Mouse (Mus musculus) intestine, embryonic 16.5 days (tissue): Measurements from ENCODE around the gene Lmna. TPM values are rescaled to one million over a fixed set of nuclear protein-coding genes. Genes with fewer than 3 reads are reported as not detected.

Experiments
- ATAC-seq: fragments of 200-750 bp; cut with Nextera tagmentation; 2 replicates; pipeline ENCODE4 v1.8.0; 2017; ENCODE audit warnings: moderate TSS enrichment, moderate library complexity
- H3K27ac ChIP-seq: fragments of 300-500 bp; sonication (generic); 2 replicates; pipeline ENCODE4 v1.5.1; 2014; ENCODE audit warnings: mild to moderate bottlenecking, low read length
- H3K27me3 ChIP-seq: fragments of 300-500 bp; sonication (generic); replicated peaks from 2 replicates; pipeline ENCODE4 v1.6.1; 2014; ENCODE audit warnings: low read length, control low read depth, mixed read lengths; ENCODE audit not compliant: control insufficient read depth, insufficient read depth
- H3K36me3 ChIP-seq: fragments of 300-500 bp; sonication (generic); 2 replicates; pipeline ENCODE4 v1.6.1; 2014; ENCODE audit warnings: low read length, control low read depth; ENCODE audit not compliant: control insufficient read depth, insufficient read depth
- H3K4me1 ChIP-seq: fragments of 300-500 bp; sonication (generic); 2 replicates; pipeline ENCODE4 v1.6.1; 2014; ENCODE audit warnings: low read length, control low read depth, mixed read lengths; ENCODE audit not compliant: control insufficient read depth, insufficient read depth
- H3K4me2 ChIP-seq: fragments of 300-500 bp; sonication (generic); 2 replicates; pipeline ENCODE4 v1.6.1; 2014; ENCODE audit warnings: low read depth, low read length, control low read depth
- H3K4me3 ChIP-seq: fragments of 300-500 bp; sonication (generic); 2 replicates; pipeline ENCODE4 v1.5.1; 2014; ENCODE audit warnings: mild to moderate bottlenecking, low read length
- H3K9ac ChIP-seq: fragments of 300-500 bp; sonication (generic); 2 replicates; pipeline ENCODE4 v1.6.1; 2014; ENCODE audit warnings: low read depth, low read length
- H3K9me3 ChIP-seq: fragments of 300-500 bp; sonication (generic); 2 replicates; pipeline ENCODE4 v1.6.1; 2016; ENCODE audit warnings: low read length, control low read depth; ENCODE audit not compliant: control insufficient read depth
- WGBS: fragments of 180-500 bp; shearing (Covaris S2); extraction: QIAGEN DNeasy Blood & Tissue Kit; methylation state at CpG from one replicate; pipeline ENCODE4 v1.1.7; 2014; 5-methylcytosine and 5-hydroxymethylcytosine counted together
- polyA plus RNA-seq: library from polyadenylated mRNA; unstranded; fragments of >200 nt; fragmentation: Nextera tagmentation; extraction: Ambion mirVana; gene quantifications from 2 replicates; pipeline ENCODE4 v1.2.1, GENCODE M21; 2015

The Lmna gene
- polyA plus RNA-seq, 1 experiment from 2014 or later = 127 TPM

GRCm38 (mm10) chr3:88499580-88499979 is 10.2 kb downstream of the Lmna start:
- H3K4me1 ChIP-seq = peaks cover 38% of the 10 kb centered on the region
- no peak for ATAC-seq
- no peaks in the 10 kb centered on the region for H3K27me3 ChIP-seq
- H3K4me2 ChIP-seq = no peak overlapping the region
- H3K9ac ChIP-seq = no peak overlapping the region
- no peaks in the 10 kb centered on the region for H3K9me3 ChIP-seq
- H3K4me3 ChIP-seq = no peak overlapping the region
- WGBS = 77% methylated on average over 4 of the region's 4 CpGs
- H3K27ac ChIP-seq = no peak overlapping the region
- H3K36me3 ChIP-seq = no peaks in the 10 kb centered on the region

GRCm38 (mm10) chr3:88495741-88496415 is 13.9 kb downstream of the Lmna start:
- Histone ChIP-seq H3K4me3 (no peak overlapping the region), H3K27ac (no peak overlapping the region; the same call in 1 of the 2 replicates), H3K9me3 (no peaks in the 10 kb centered on the region), H3K4me2 (no peak overlapping the region), H3K36me3 (no peaks in the 10 kb centered on the region), H3K9ac (peak overlapping the region; percentile 35; the same call in 1 of the 2 replicates), H3K27me3 (no peaks in the 10 kb centered on the region), H3K4me1 (peaks cover 47% of the 10 kb centered on the region)
- ATAC-seq = no peak
- WGBS = 78% methylated on average over 10 of the region's 10 CpGs

GRCm38 (mm10) chr3:88494836-88495628 is 14.7 kb downstream of the Lmna start:
- no peak overlapping the region for H3K4me2 ChIP-seq
- WGBS = 49% methylated on average over 9 of the region's 9 CpGs
- ATAC-seq = no peak
- H3K36me3 ChIP-seq = no peaks in the 10 kb centered on the region
- H3K27me3 ChIP-seq = no peaks in the 10 kb centered on the region
- peak overlapping the region; percentile 65 for H3K27ac ChIP-seq
- peaks cover 50% of the 10 kb centered on the region for H3K4me1 ChIP-seq
- H3K9me3 ChIP-seq = no peaks in the 10 kb centered on the region
- H3K9ac ChIP-seq = peak overlapping the region; percentile 38
- H3K4me3 ChIP-seq = no peak overlapping the region

GRCm38 (mm10) chr3:88493706-88494582 is 15.8 kb downstream of the Lmna start:
- no peaks in the 10 kb centered on the region for H3K27me3 ChIP-seq
- H3K27ac ChIP-seq = peak overlapping the region; percentile 91
- 0 out of 2 replicates have a peak overlapping the region, but pooled peaks have one; percentile 76 for H3K9ac ChIP-seq
- 72% methylated on average over 11 of the region's 11 CpGs for WGBS
- no peak overlapping the region for H3K4me3 ChIP-seq
- peaks cover 57% of the 10 kb centered on the region for H3K4me1 ChIP-seq
- H3K4me2 ChIP-seq = peak overlapping the region; percentile 87; the same call in 1 of the 2 replicates
- no peak for ATAC-seq
- H3K36me3 ChIP-seq = no peaks in the 10 kb centered on the region
- no peaks in the 10 kb centered on the region for H3K9me3 ChIP-seq

GRCm38 (mm10) chr3:88487396-88487795 is 22.4 kb downstream of the Lmna start:
- WGBS = 82% methylated on average over 1 of the region's 1 CpGs
- H3K27me3 ChIP-seq = peaks cover 7% of the 10 kb centered on the region; the same call in 1 of the 2 replicates
- H3K9ac ChIP-seq = no peak overlapping the region
- H3K9me3 ChIP-seq = no peaks in the 10 kb centered on the region
- no peak overlapping the region for H3K27ac ChIP-seq
- H3K36me3 ChIP-seq = peaks cover 18% of the 10 kb centered on the region; the same call in 1 of the 2 replicates
- no peak overlapping the region for H3K4me2 ChIP-seq
- ATAC-seq = no peak
- H3K4me3 ChIP-seq = no peak overlapping the region
- peaks cover 28% of the 10 kb centered on the region for H3K4me1 ChIP-seq

GRCm38 (mm10) chr3:88486887-88487286 is 22.9 kb downstream of the Lmna start:
- peaks cover 26% of the 10 kb centered on the region for H3K4me1 ChIP-seq
- no peak overlapping the region for H3K4me3 ChIP-seq
- no peak overlapping the region for H3K27ac ChIP-seq
- H3K9ac ChIP-seq = no peak overlapping the region
- peaks cover 18% of the 10 kb centered on the region; the same call in 1 of the 2 replicates for H3K36me3 ChIP-seq
- ATAC-seq = no peak
- H3K27me3 ChIP-seq = peaks cover 7% of the 10 kb centered on the region; the same call in 1 of the 2 replicates
- H3K9me3 ChIP-seq = no peaks in the 10 kb centered on the region
- WGBS = 83% methylated on average over 4 of the region's 4 CpGs
- no peak overlapping the region for H3K4me2 ChIP-seq

- Histone ChIP-seq H3K4me2 (no peak overlapping the region), H3K27me3 (peaks cover 7% of the 10 kb centered on the region; the same call in 1 of the 2 replicates), H3K4me1 (peaks cover 23% of the 10 kb centered on the region), H3K4me3 (no peak overlapping the region), H3K9me3 (no peaks in the 10 kb centered on the region), H3K9ac (no peak overlapping the region), H3K36me3 (peaks cover 18% of the 10 kb centered on the region; the same call in 1 of the 2 replicates), H3K27ac (no peak overlapping the region)
- WGBS = 75% methylated on average over 5 of the region's 5 CpGs
- ATAC-seq = no peak
These were observed 23.7 kb downstream of the Lmna start for GRCm38 (mm10) chr3:88486043-88486442.

GRCm38 (mm10) chr3:88484597-88485316 is 25.0 kb downstream of the Lmna start:
- Histone ChIP-seq H3K9me3 (no peaks in the 10 kb centered on the region), H3K27me3 (peaks cover 7% of the 10 kb centered on the region; the same call in 1 of the 2 replicates), H3K4me3 (no peak overlapping the region), H3K27ac (no peak overlapping the region), H3K9ac (peak overlapping the region; percentile 2; the same call in 1 of the 2 replicates), H3K4me1 (peaks cover 11% of the 10 kb centered on the region), H3K36me3 (peaks cover 18% of the 10 kb centered on the region; the same call in 1 of the 2 replicates), H3K4me2 (peak overlapping the region; percentile 20; the same call in 1 of the 2 replicates)
- WGBS = 37% methylated on average over 39 of the region's 39 CpGs
- no peak for ATAC-seq
